Mouse (Mus musculus) ES-E14 (cell line): Measurements from ENCODE around the gene Atxn2l.

Experiments
- CHD2 ChIP-seq: IDR thresholded peaks from 2 replicates; pipeline ENCODE4 v1.6.1; 2014; ENCODE audit warnings: mild to moderate bottlenecking, low read depth, low read length, inconsistent platforms
- HCFC1 ChIP-seq: IDR thresholded peaks from 2 replicates; pipeline ENCODE4 v1.6.1; 2012; ENCODE audit warnings: low read length, inconsistent platforms, borderline replicate concordance; ENCODE audit not compliant: insufficient read depth
- MAFK ChIP-seq: IDR thresholded peaks from 2 replicates; pipeline ENCODE4 v1.6.1; 2014; ENCODE audit warnings: mild to moderate bottlenecking, low read depth, low read length, inconsistent platforms; ENCODE audit not compliant: insufficient read depth
- ZC3H11A ChIP-seq: IDR thresholded peaks from 2 replicates; pipeline ENCODE4 v1.6.1; 2012; ENCODE audit warnings: low read depth, mild to moderate bottlenecking, inconsistent platforms, low read length, borderline replicate concordance
- ZNF384 ChIP-seq: IDR thresholded peaks from 2 replicates; pipeline ENCODE4 v1.6.1; 2012; ENCODE audit warnings: low read depth, low read length, inconsistent platforms

GRCm38 (mm10) chr7:126518261-126518941 lies 15.2 kb upstream of the Atxn2l start:
- no peak for TF ChIP-seq ZC3H11A
- no peak for TF ChIP-seq HCFC1
- no peak for TF ChIP-seq MAFK
- no peak for TF ChIP-seq CHD2
- TF ChIP-seq ZNF384: no peak
